Mouse (Mus musculus) bone marrow macrophage, adult 2 months (primary cell): ENCODE measurements around the gene Prkaa2.

Source experiments
- CTCF ChIP-seq: IDR thresholded peaks from 2 replicates; pipeline ENCODE4 v1.5.1; 2012; ENCODE audit warnings: low read depth, mild to moderate bottlenecking, low read length, moderate library complexity
- POLR2A ChIP-seq: IDR thresholded peaks from 2 replicates; pipeline ENCODE4 v1.6.1; 2012; ENCODE audit warnings: mild to moderate bottlenecking, low read depth, low read length, borderline replicate concordance

DNA sequence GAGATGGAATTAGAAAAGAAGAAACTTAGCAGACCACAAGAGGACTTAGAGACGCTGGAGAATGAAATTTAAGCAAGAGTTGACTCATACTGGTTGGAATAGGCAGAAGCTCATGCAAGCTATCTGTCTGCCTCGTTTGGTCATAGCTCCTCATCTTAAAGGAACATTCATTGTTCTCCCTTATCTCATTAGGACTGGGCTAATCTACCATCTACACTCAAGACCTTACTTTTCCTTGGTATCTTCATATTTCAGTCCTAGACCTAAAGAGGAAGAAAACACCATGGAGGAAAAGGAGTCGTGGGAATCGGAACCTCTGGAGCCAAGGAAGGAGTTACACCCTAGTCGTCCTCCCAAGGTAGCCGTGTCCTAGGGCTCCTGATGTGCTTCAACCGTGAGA lies 121.0 kb downstream of the Prkaa2 start:
- TF ChIP-seq CTCF = no peak
- no peak for TF ChIP-seq POLR2A
